Mouse (Mus musculus) intestine, embryonic 16.5 days (tissue): Measurements from ENCODE around the gene Amotl2. TPM values are rescaled to one million over a fixed set of nuclear protein-coding genes. Genes with fewer than 3 reads are reported as not detected.

Source experiments
- ATAC-seq: fragments of 200-750 bp; cut with Nextera tagmentation; 2 replicates; pipeline ENCODE4 v1.8.0; 2017; ENCODE audit warnings: moderate TSS enrichment, moderate library complexity
- H3K27ac ChIP-seq: fragments of 300-500 bp; sonication (generic); 2 replicates; pipeline ENCODE4 v1.5.1; 2014; ENCODE audit warnings: mild to moderate bottlenecking, low read length
- H3K27me3 ChIP-seq: fragments of 300-500 bp; sonication (generic); replicated peaks from 2 replicates; pipeline ENCODE4 v1.6.1; 2014; ENCODE audit warnings: low read length, control low read depth, mixed read lengths; ENCODE audit not compliant: control insufficient read depth, insufficient read depth
- H3K36me3 ChIP-seq: fragments of 300-500 bp; sonication (generic); 2 replicates; pipeline ENCODE4 v1.6.1; 2014; ENCODE audit warnings: low read length, control low read depth; ENCODE audit not compliant: control insufficient read depth, insufficient read depth
- H3K4me1 ChIP-seq: fragments of 300-500 bp; sonication (generic); 2 replicates; pipeline ENCODE4 v1.6.1; 2014; ENCODE audit warnings: low read length, control low read depth, mixed read lengths; ENCODE audit not compliant: control insufficient read depth, insufficient read depth
- H3K4me2 ChIP-seq: fragments of 300-500 bp; sonication (generic); 2 replicates; pipeline ENCODE4 v1.6.1; 2014; ENCODE audit warnings: low read depth, low read length, control low read depth
- H3K4me3 ChIP-seq: fragments of 300-500 bp; sonication (generic); 2 replicates; pipeline ENCODE4 v1.5.1; 2014; ENCODE audit warnings: mild to moderate bottlenecking, low read length
- H3K9ac ChIP-seq: fragments of 300-500 bp; sonication (generic); 2 replicates; pipeline ENCODE4 v1.6.1; 2014; ENCODE audit warnings: low read depth, low read length
- H3K9me3 ChIP-seq: fragments of 300-500 bp; sonication (generic); 2 replicates; pipeline ENCODE4 v1.6.1; 2016; ENCODE audit warnings: low read length, control low read depth; ENCODE audit not compliant: control insufficient read depth
- whole genome bisulfite sequencing: fragments of 180-500 bp; shearing (Covaris S2); extraction: QIAGEN DNeasy Blood & Tissue Kit; methylation state at CpG from one replicate; pipeline ENCODE4 v1.1.7; 2014; 5-methylcytosine and 5-hydroxymethylcytosine counted together
- polyA plus RNA-seq: library from polyadenylated mRNA; unstranded; fragments of >200 nt; fragmentation: Nextera tagmentation; extraction: Ambion mirVana; gene quantifications from 2 replicates; pipeline ENCODE4 v1.2.1, GENCODE M21; 2015

The Amotl2 gene
- polyA plus RNA-seq, 1 experiment from 2014 or later = 20.4 TPM

- Histone ChIP-seq H3K9ac (no peak overlapping the region), H3K4me1 (peaks cover 36% of the 10 kb centered on the region), H3K36me3 (peaks cover 42% of the 10 kb centered on the region), H3K4me3 (no peak overlapping the region), H3K4me2 (no peak overlapping the region), H3K27me3 (no peaks in the 10 kb centered on the region), H3K27ac (no peak overlapping the region), H3K9me3 (no peaks in the 10 kb centered on the region)
- 74% methylated on average over 7 of the region's 7 CpGs for WGBS
- no peak for ATAC-seq
Observed at GRCm38 (mm10) chr9:102731044-102731471, 14.6 kb downstream of the Amotl2 start.

- Histone ChIP-seq H3K9me3 (no peaks in the 10 kb centered on the region), H3K4me3 (no peak overlapping the region), H3K36me3 (peaks cover 42% of the 10 kb centered on the region), H3K4me2 (no peak overlapping the region), H3K9ac (no peak overlapping the region), H3K27me3 (no peaks in the 10 kb centered on the region), H3K27ac (no peak overlapping the region), H3K4me1 (peaks cover 32% of the 10 kb centered on the region)
- no peak for ATAC-seq
- 74% methylated on average over 10 of the region's 10 CpGs for WGBS
Observed at GRCm38 (mm10) chr9:102731574-102732175, 15.2 kb downstream of the Amotl2 start.

- ATAC-seq = no peak
- Histone ChIP-seq H3K4me2 (no peak overlapping the region), H3K4me1 (peaks cover 29% of the 10 kb centered on the region), H3K9ac (no peak overlapping the region), H3K27ac (no peak overlapping the region; the same call in 1 of the 2 replicates), H3K9me3 (no peaks in the 10 kb centered on the region), H3K36me3 (peaks cover 36% of the 10 kb centered on the region), H3K4me3 (no peak overlapping the region), H3K27me3 (no peaks in the 10 kb centered on the region)
- 72% methylated on average over 5 of the region's 5 CpGs for WGBS
Observed at GRCm38 (mm10) chr9:102732326-102732865, 15.9 kb downstream of the Amotl2 start.

- H3K27me3 ChIP-seq = no peaks in the 10 kb centered on the region
- H3K9me3 ChIP-seq = no peaks in the 10 kb centered on the region
- H3K9ac ChIP-seq = no peak overlapping the region
- H3K4me3 ChIP-seq = no peak overlapping the region
- no peak for ATAC-seq
- H3K36me3 ChIP-seq = peaks cover 27% of the 10 kb centered on the region
- no peak overlapping the region for H3K4me2 ChIP-seq
- WGBS = 85% methylated on average over 5 of the region's 5 CpGs
- peak overlapping the region; percentile 93 for H3K27ac ChIP-seq
- H3K4me1 ChIP-seq = peaks cover 27% of the 10 kb centered on the region
Observed at GRCm38 (mm10) chr9:102733459-102733858, 17.0 kb downstream of the Amotl2 start.

- H3K4me3 ChIP-seq = no peak overlapping the region
- no peaks in the 10 kb centered on the region for H3K27me3 ChIP-seq
- H3K4me2 ChIP-seq = no peak overlapping the region
- H3K9ac ChIP-seq = peak overlapping the region; percentile 25; the same call in 1 of the 2 replicates
- peaks cover 21% of the 10 kb centered on the region for H3K36me3 ChIP-seq
- 59% methylated on average over 9 of the region's 9 CpGs for WGBS
- H3K4me1 ChIP-seq = peaks cover 25% of the 10 kb centered on the region
- H3K9me3 ChIP-seq = no peaks in the 10 kb centered on the region
- peak; percentile 91 for ATAC-seq
- H3K27ac ChIP-seq = peak overlapping the region; percentile 93
Observed at GRCm38 (mm10) chr9:102733999-102734738, 17.7 kb downstream of the Amotl2 start.

- Histone ChIP-seq H3K27me3 (no peaks in the 10 kb centered on the region), H3K4me3 (no peak overlapping the region), H3K9me3 (no peaks in the 10 kb centered on the region), H3K36me3 (peaks cover 21% of the 10 kb centered on the region), H3K27ac (peak overlapping the region; percentile 93), H3K4me1 (peaks cover 20% of the 10 kb centered on the region), H3K9ac (peak overlapping the region; percentile 25; the same call in 1 of the 2 replicates), H3K4me2 (no peak overlapping the region)
- peak; percentile 90 for ATAC-seq
- 15% methylated on average over 1 of the region's 1 CpGs for WGBS
Observed at GRCm38 (mm10) chr9:102734739-102735075, 18.2 kb downstream of the Amotl2 start.

GRCm38 (mm10) chr9:102735231-102735630, 18.8 kb downstream of the Amotl2 start:
- peak overlapping the region; percentile 93 for H3K27ac ChIP-seq
- no peaks in the 10 kb centered on the region for H3K9me3 ChIP-seq
- WGBS = 86% methylated on average over 3 of the region's 3 CpGs
- H3K36me3 ChIP-seq = peaks cover 21% of the 10 kb centered on the region
- no peak overlapping the region for H3K9ac ChIP-seq
- peaks cover 20% of the 10 kb centered on the region; the same call in 1 of the 2 replicates for H3K4me1 ChIP-seq
- no peak overlapping the region for H3K4me3 ChIP-seq
- no peak overlapping the region for H3K4me2 ChIP-seq
- ATAC-seq = no peak
- H3K27me3 ChIP-seq = no peaks in the 10 kb centered on the region

GRCm38 (mm10) chr9:102735996-102736395, 19.5 kb downstream of the Amotl2 start:
- Histone ChIP-seq H3K36me3 (peaks cover 16% of the 10 kb centered on the region), H3K4me1 (peaks cover 15% of the 10 kb centered on the region; the same call in 1 of the 2 replicates), H3K4me2 (no peak overlapping the region), H3K9me3 (no peaks in the 10 kb centered on the region), H3K27ac (no peak overlapping the region), H3K4me3 (no peak overlapping the region), H3K9ac (no peak overlapping the region), H3K27me3 (no peaks in the 10 kb centered on the region)
- ATAC-seq = no peak
- WGBS = 57% methylated on average over 1 of the region's 1 CpGs

GRCm38 (mm10) chr9:102737405-102737804, 20.9 kb downstream of the Amotl2 start:
- H3K36me3 ChIP-seq = peaks cover 5% of the 10 kb centered on the region; the same call in 1 of the 2 replicates
- H3K4me3 ChIP-seq = no peak overlapping the region
- 59% methylated on average over 1 of the region's 1 CpGs for WGBS
- H3K27ac ChIP-seq = no peak overlapping the region
- no peak for ATAC-seq
- no peaks in the 10 kb centered on the region for H3K9me3 ChIP-seq
- no peak overlapping the region for H3K9ac ChIP-seq
- H3K4me2 ChIP-seq = no peak overlapping the region
- peaks cover 9% of the 10 kb centered on the region; the same call in 1 of the 2 replicates for H3K4me1 ChIP-seq
- no peaks in the 10 kb centered on the region for H3K27me3 ChIP-seq
